Mouse (Mus musculus): Measurements from ENCODE around the gene Cst3.

GRCm38 (mm10) chr2:148879199-148879598, 3.7 kb upstream of the Cst3 start:
- TF ChIP-seq CTCF (IDR thresholded peaks at IDR 0.05; ENCODE audit: low read depth), result no peak
- no peak for TF ChIP-seq EP300 (IDR thresholded peaks at IDR 0.05; ENCODE audit: low read depth)

All from liver, embryonic 14.5 days (tissue).